Mouse (Mus musculus): Measurements from ENCODE around the gene Apoh. TPM values are rescaled to one million over a fixed set of nuclear protein-coding genes. Genes with fewer than 3 reads are reported as not detected.

The Apoh gene
- not detected for polyA plus RNA-seq (2014; fragmentation: Illumina TruSeq; extraction: RNeasy Lipid Tissue Mini Kit (QIAGEN cat#74804); ENCODE audit: low read depth, low replicate concordance)

DNA sequence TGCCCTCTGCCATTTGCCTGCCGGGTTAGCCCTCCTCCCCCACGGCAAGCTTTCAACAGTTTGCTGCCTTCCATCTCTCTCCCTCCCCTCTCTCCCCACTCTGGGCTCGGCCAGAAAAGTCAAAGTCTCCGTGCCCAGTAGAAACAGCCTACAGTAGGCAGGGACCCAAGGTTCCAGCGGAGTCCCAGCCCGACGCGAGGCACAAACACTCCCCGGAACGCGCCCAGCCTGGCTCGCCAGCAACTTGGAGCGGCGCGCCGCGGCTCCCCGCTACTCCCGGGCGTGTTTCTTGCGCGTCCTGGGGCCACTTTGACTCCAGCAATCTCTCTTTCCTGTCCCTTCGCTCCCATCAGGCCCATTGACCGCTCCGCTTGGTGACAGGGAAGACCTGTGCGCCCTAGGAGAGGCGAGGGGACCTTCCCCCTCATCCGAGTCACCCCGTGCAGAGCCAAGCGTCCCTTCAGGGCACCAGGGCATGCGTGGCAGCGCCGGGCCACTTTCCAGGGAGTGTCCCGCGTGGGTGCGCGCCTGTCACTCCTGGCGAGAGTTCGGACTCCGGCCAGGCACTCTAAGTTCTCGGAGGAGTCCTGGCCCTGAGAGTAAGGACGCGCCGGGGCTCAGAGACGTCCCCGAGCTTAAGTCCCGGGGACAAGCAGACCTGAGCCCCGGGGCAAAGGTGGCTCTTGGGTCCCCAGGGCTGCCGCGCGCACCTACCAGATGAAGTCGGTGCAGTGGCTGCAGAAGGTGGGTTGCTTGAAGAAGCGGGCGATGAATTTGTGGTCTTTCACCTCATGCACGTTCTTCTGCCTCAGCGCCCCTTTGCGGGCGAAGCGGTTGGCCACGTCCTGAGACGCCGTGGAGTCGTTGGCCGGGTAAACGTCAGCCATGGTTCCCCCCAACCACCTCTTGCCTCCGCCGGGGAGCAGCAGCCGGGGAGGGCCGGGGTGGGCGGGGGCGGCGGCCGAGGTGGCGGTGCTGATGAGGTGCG lies at the start of gene Apoh:
Apoh (plus strand) TSS at position 574 of the 988 bp plus-strand sequence.

DNA sequence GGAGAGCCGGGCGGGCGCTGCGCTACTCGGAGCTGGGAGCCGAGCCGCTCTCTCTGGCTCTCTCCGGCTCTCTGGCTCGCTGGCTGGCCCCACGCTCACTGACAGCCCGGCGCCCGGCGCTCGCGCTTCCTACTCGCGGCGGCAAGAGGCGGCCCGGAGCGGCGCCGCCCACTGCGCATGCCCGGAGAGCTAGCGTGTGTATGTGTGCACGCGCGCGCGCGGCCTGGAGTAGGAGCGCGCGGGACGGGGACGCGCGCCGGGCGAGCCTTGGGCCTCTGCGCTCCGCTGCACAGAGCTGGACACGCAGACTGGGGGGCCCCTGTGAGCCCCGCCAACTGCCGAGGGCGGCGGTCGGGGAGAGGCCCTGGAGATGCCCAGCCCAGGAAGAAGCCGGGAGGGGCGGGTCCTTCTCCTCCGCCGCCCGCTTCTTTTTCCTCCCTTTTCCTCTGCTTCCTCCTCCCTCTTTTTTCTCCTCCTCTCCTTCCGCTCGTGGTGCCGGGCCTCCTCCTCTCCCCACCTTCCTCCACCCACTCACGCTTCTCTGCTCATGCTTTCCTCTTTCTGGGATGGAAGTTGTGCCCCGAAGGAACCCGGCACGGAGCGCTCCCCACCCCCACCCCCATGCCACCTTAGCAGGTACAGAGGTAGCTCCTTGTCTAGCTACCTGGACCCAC lies 772 bp downstream of the Apoh start, which contains the start of gene Prkca:
Prkca (minus strand) TSS at position 140 of the 674 bp plus-strand sequence.

DNA sequence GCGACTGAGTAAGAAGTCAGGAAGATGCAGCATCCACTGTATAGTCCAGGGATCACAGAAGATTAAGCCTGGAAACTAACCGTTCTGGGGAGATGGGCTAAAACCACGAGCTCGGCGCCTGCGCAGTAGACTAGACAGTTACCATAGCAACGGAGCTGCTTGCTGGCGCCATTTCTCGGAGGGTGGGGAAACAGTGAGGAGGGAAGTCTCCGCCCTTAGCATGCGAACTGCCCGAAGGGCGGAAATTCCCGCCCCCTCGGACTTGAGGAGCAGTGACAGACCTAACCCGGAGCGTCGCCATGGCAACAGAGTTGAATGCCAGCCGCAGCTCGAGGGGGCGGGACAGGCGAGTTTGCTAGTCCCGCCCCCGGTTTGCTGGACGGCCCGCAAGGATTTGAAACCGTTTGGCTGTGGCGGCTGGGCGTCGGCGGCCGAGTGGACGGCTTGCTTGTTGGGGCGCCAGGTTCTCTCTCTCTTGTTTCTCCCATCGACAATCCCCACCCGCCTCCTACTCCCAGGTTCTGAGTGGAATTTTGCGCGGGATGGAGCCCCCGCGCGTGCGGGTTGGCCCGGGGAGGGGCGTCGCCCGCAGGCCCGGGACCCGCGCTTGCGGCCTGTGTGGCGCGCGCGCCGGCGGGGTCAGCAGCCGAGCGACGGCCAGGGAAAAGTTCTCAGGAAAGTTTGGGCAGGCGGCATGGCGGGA lies 81.9 kb downstream of the Apoh start, which contains the start of gene Cep112:
Cep112 (plus strand) TSS at position 304 of the 703 bp plus-strand sequence.

Other genes starting within 250 kb of the Apoh start
- gene Prkca, start 574 bp downstream of the Apoh start, polyA plus RNA-seq (2014; fragmentation: Illumina TruSeq; extraction: RNeasy Lipid Tissue Mini Kit (QIAGEN cat#74804); ENCODE audit: low read depth, low replicate concordance) = 27.6 TPM
- gene Cep112, start 81.8 kb downstream of the Apoh start, polyA plus RNA-seq (2014; fragmentation: Illumina TruSeq; extraction: RNeasy Lipid Tissue Mini Kit (QIAGEN cat#74804); ENCODE audit: low read depth, low replicate concordance) = 3.9 TPM

All from kidney, adult 10 weeks (tissue).